Mouse (Mus musculus): ENCODE results near the gene Bcl6b.

GRCm38 (mm10) chr11:70228828-70229227 is 770 bp downstream of the Bcl6b start:
- TF ChIP-seq POLR2A (IDR thresholded peaks at IDR 0.05; ENCODE audit: borderline replicate concordance, insufficient read depth, low read length) (peak; percentile 40; the same call in 1 of the 2 replicates), CTCF (IDR thresholded peaks at IDR 0.05; ENCODE audit: borderline replicate concordance, insufficient read depth, low read depth, low read length) (no peak)

Data from cerebellum, adult 2 months (tissue).